Mouse (Mus musculus) macrophage (primary cell): ENCODE measurements around the gene Zfyve16. TPM values are rescaled to one million over a fixed set of nuclear protein-coding genes. Genes with fewer than 3 reads are reported as not detected.

ENCODE experiments used
- polyA plus RNA-seq: library from polyadenylated mRNA; stranded (reverse); fragments of 250-400 nt; gene quantifications from 3 replicates; pipeline ENCODE4 v1.2.4, GENCODE M21; 2018; ENCODE audit warnings: inconsistent platforms

The Zfyve16 gene
- polyA plus RNA-seq, 1 experiment from 2014 or later, result 13.9 TPM

Other genes starting within 250 kb of the Zfyve16 start
- not detected in 3 replicates for gene Gm20379, start 224.9 kb downstream of the Zfyve16 start, polyA plus RNA-seq
- 0.89 to 9.2 TPM (median 3.4 TPM) in 3 replicates for gene Dhfr, start 176.1 kb downstream of the Zfyve16 start, polyA plus RNA-seq
- 5.7 to 8.1 TPM (median 7.4 TPM) in 3 replicates for gene Msh3, start 175.9 kb downstream of the Zfyve16 start, polyA plus RNA-seq
- not detected in 3 replicates for gene Ankrd34b, start 105.0 kb downstream of the Zfyve16 start, polyA plus RNA-seq
- 6.2 to 7.4 TPM (median 6.4 TPM) in 3 replicates for gene Fam151b, start 46.9 kb downstream of the Zfyve16 start, polyA plus RNA-seq
- not detected in 3 replicates for gene Spz1, start 45.3 kb upstream of the Zfyve16 start, polyA plus RNA-seq
- gene Serinc5, start 80.2 kb upstream of the Zfyve16 start, polyA plus RNA-seq, result 3.1 to 9.9 TPM (median 5.8 TPM) in 3 replicates